Mouse (Mus musculus): Measurements from ENCODE around the gene Fut1.

The Fut1 gene

GRCm38 (mm10) chr7:45598960-45599879, 17.9 kb upstream of the Fut1 start:
- no peak for DNase-seq (ENCODE audit: low spot score in 2 of 2)

DNA sequence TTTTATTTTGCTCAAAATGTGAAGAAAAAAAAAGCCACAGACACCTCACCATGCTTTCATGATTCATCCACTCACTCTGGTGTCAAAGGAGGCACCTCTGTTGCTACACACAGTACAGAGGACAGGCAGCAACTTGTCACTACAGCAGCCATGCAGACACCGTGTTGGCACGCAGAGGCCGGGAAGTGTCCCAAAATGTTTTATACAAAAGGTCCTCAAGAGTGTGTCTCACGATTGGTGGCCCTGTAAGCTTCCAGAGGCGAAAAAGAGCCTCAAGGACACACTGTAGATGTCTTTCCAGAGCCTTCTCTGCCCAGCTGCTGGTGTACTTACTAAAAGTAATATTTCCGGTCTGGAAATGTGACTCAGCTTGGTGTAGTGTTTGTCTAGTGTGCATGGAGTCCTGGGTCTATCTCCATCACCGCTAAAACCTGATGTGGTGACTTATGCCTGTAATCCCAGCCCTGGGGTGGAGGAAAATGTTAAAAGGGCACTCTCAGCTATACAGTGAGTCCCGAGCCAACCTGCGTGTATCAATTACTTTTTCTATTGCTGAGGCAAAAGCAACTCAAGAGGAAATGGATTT, 11.3 kb upstream of the Fut1 start:
- DNase-seq (ENCODE audit: low spot score in 2 of 2), result no peak

DNA sequence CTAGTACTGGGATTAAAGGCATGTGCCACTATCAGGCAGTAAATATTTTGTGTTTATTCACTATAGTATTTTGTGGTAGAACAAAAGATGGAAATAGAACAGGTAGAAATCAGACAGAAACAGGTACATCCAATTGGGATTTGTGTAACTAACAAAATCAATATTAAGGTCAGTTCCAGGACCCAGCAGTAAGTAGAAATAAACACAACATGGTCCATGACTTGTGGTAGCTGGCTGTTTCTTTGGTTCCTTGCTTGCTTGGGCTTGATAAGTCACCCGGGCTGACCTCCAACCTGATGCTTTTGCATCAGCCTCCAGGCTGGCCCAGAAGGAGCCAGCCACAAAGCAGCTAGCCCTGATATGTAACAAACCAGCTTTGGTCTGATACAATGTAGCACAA, 7.6 kb upstream of the Fut1 start:
- DNase-seq (ENCODE audit: low spot score in 2 of 2), result no peak

DNA sequence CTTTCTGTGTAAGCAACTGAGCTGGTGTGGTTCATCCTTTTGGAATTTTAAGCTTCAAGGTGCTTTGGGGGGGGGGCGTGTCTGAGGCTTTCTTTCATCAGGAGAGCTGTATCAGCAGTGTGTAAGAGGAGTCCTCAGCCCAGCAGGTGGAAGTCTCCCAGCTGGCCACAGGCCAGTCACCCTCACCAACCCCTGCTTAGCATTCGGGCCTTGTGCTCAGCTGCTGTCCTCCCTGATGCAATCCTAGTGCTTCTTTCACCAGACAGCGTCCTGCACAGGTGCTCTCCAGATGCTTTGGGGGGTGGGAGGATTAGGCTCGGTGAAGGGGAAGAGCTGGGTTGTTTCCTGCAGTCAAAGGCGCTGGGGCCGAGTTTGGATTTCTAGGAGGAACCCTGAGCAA, 812 bp upstream of the Fut1 start:
- no peak for DNase-seq (ENCODE audit: low spot score in 2 of 2)

DNA sequence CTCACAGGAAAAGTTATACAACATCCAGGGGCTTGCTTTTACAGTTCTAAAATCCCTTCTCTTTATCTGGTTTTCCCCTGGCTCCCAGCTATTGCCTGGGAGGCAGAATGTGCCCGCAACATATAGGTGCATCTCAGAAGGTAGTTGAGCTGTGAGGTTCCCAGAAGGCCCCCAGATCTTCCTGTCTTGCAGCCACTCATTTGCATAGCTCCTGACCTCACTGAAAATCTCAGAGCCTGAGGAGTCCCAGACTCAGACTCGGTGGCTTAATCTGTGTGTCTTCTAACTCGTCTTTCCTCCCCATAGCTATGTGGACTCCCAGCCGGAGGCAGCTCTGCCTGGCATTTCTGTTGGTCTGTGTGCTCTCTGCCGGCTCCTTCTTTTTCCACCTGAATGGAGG, 1.2 kb downstream of the Fut1 start:
- no peak for DNase-seq (ENCODE audit: low spot score in 2 of 2)

DNA sequence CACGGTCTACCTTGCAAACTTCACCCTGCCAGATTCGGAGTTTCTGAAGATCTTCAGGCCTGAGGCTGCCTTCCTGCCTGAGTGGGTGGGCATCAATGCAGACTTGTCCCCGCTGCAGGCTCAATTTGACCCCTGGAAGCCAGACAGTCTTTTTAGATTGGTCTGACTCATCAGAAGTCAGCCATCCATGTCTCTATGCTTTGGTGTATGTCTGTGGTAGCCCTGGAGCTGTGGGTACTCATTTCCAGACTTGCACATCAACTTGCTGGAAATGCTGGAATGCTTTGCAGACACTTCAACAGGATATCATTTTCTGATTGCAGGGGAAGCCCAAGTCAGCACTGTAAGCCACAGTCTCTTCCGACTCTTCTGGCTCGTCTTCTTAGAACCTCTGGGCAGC, 2.5 kb downstream of the Fut1 start:
- DNase-seq (ENCODE audit: low spot score in 2 of 2), result no peak

GRCm38 (mm10) chr7:45621443-45621842, 4.4 kb downstream of the Fut1 start, which contains the start of gene Izumo1:
Gene Izumo1 (plus strand): TSS chr7:45621811.
- no peak for DNase-seq (ENCODE audit: low spot score in 2 of 2)

DNA sequence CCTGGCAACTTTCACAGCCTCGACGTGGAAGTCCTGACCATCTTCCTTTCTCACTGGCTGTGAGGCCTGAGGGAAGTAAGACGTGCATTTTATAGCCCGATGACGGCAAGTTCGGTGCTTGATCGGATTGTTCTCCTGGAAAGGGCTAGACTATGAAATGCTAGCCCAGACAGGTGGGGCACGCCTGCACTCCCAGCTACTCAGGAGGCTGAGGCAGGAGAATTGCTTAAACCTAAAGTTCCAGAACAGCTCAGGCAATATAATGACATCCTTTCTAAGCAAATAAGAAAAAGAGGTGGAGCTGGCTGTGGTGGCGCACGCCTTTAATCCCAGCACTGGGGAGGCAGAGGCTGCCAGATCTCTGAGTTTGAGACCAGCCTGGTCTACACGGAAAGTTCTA, 6.4 kb downstream of the Fut1 start:
- DNase-seq (ENCODE audit: low spot score in 2 of 2), result no peak

GRCm38 (mm10) chr7:45624718-45625117, 7.6 kb downstream of the Fut1 start:
- DNase-seq (ENCODE audit: low spot score in 2 of 2), result no peak

- no peak for DNase-seq (ENCODE audit: low spot score in 2 of 2)
Observed at GRCm38 (mm10) chr7:45625481-45625880, 8.4 kb downstream of the Fut1 start.

GRCm38 (mm10) chr7:45626571-45627076, 9.5 kb downstream of the Fut1 start:
- no peak for DNase-seq (ENCODE audit: low spot score in 2 of 2)

DNA sequence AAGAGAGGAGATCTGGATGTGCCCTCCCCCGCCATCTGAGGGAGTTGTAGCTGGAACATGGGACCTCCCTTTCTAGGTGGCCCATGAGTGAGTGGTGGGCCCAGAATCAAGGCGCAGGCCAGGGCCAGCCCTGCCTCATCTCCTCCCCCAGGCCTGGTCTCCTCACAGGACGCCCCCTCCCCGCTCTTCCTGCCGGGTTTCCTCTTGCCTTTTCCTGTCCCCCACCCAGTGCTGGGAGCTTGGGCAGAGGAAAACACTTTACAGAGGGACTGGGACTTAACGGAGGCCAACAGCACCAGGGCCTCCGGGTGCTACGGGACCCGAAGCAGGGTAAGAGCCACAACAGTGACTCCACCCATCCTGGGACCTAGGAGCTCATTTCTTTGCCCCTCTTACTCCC, 10.2 kb downstream of the Fut1 start, which contains the start of gene Rasip1:
Gene Rasip1 (plus strand): TSS at position 228 of the 400 bp plus-strand sequence.
- no peak for DNase-seq (ENCODE audit: low spot score in 2 of 2)

GRCm38 (mm10) chr7:45628364-45629294, 11.5 kb downstream of the Fut1 start:
- DNase-seq (ENCODE audit: low spot score in 2 of 2), result peak; percentile 63 to 71

DNA sequence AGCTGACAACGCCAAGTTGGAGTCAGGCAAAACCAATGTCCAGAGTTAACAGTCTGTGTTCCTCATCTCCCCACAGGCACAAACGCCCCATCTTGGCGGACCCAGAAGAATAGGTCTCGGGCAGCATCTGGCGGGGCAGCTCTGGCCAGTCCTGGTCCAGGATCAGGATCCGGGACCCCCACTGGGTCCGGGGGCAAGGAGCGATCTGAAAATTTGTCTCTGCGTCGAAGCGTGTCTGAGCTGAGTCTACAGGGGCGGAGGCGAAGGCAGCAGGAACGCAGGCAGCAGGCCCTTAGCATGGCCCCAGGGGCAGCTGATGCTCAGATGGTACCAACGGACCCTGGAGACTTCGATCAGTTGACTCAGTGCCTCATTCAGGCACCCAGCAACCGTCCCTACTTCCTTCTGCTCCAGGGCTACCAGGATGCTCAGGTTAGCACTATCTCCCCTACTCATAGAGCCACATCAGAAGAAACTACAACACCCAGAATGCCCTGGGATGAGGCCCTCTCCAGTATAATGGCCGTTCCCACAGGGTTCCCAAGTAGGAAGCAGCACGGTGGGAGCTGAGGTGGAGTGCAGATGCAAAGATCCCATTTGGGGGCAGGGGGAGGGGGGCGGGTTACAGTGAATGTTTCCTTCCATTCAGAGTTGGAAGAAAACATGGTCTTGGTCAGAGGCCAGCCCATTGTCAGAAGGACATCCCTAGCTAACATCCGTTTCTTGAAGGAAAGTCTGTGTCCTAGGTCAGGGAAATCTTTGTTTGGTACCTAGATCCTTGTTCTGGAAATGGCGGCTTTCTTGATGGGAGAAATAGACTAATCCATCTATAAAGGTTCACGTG, 13.2 kb downstream of the Fut1 start:
- no peak for DNase-seq (ENCODE audit: low spot score in 2 of 2)

DNA sequence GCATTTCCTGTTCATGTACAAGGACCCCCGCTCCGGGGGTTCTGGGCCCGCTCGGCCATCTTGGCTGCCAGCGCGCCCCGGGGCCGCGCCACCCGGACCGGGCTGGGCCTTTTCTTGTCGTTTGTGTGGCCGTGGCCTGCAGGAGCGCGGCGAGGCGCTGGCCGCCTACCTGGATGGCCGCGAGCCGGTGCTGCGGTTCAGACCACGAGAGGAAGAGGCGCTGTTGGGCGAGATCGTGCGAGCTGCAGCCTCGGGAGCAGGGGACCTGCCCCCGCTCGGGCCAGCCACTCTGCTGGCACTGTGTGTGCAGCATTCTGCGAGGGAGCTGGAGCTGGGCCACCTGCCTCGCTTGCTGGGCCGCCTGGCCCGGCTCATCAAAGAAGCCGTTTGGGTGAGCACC, 15.4 kb downstream of the Fut1 start:
- DNase-seq (ENCODE audit: low spot score in 2 of 2), result no peak

- DNase-seq (ENCODE audit: low spot score in 2 of 2), result no peak
Observed at GRCm38 (mm10) chr7:45634946-45635681, 18.0 kb downstream of the Fut1 start.

DNA sequence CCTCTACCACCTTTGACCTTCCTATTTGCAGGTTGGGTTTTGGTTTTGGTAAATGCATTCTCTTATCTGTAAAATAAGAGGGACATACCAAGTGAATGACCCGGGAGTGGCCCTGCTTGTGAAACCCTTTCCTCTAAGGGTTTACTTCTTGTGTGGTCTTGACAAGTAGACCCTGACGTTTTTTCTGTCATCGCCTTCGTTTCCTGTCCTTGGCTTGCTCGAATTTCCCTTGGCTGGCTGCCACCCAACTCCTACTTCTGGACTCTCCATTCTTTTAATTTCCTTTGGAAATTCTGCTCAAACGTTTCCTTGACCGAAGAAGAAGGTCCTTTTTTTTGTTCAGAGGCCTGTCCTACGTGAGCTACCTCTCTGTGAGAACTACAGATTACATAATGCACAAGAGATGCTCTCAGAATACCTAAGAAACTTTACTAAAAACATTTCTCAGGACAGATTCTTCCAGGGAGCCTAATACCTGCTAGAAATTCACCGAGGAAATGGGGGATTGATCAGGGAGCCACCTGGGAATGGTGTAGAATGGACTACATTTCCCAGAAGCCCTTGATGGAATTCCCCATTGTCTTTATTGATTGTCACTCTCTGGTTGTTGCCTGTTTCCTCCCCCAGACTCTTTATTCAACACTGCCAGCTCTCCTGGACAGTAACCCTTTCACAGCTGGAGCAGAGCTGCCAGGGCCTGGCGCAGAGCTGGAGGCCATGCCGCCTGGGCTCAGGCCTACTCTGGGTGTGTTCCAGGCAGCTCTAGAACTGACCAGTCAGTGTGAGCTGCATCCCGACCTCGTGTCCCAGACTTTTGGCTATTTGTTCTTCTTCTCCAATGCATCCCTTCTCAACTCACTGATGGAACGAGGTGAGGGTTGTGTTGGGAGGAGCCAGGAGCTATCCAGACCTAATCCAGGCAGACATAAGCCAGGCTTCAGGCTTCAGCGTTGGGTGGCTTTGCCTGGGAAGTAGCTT, 18.9 kb downstream of the Fut1 start:
- no peak for DNase-seq (ENCODE audit: low spot score in 2 of 2)

GRCm38 (mm10) chr7:45637710-45638109, 20.6 kb downstream of the Fut1 start:
- no peak for DNase-seq (ENCODE audit: low spot score in 2 of 2)

Measured in right cerebral cortex, postnatal 36 days (tissue).